Mouse (Mus musculus) layer of hippocampus, postnatal 10 days (tissue): Measurements from ENCODE around the gene Gabra3. TPM values are rescaled to one million over a fixed set of nuclear protein-coding genes. Genes with fewer than 3 reads are reported as not detected.

Source experiments
- DNase-seq, 2 experiments: peaks; one replicate each; pipeline ENCODE4 v3.0.0; 2021; ENCODE audit warnings: low spot score in 2 of 2
- long read RNA-seq: library from polyadenylated mRNA; stranded (forward); transcript quantifications from one replicate; pipeline ENCODE4 v2.0.0, GENCODE M21; 2023
- microRNA-seq, 2 experiments: library from miRNA; unstranded; fragments of <30 nt; microRNA quantifications; one replicate each; pipeline ENCODE4 v1.2.0; 2021
- total RNA-seq, 2 experiments: library from RNA; stranded (reverse); gene quantifications; 2 replicates each; pipeline ENCODE4 v1.2.3; 2021

Gabra3 gene
- total RNA-seq: 10 to 100 TPM; 48.9 to 51.1 TPM
- long read RNA-seq, partial matches to known transcripts: 0 of 1 reads
- long read RNA-seq, other reads (novel, unspliced or antisense): 1 of 1 reads

- no peak for DNase-seq
Measured at GRCm38 (mm10) chrX:72656230-72656898, at the start of gene Gabra3. Gabra3 (minus strand) TSS chrX:72656848.

GRCm38 (mm10) chrX:72655789-72656188 lies 859 bp downstream of the Gabra3 start:
- peak; percentile 4 to 12 for DNase-seq

GRCm38 (mm10) chrX:72655381-72655780 lies 1.3 kb downstream of the Gabra3 start:
- no peak for DNase-seq

GRCm38 (mm10) chrX:72650688-72651087 lies 6.0 kb downstream of the Gabra3 start:
- no peak for DNase-seq

GRCm38 (mm10) chrX:72644691-72645090 lies 12.0 kb downstream of the Gabra3 start:
- no peak for DNase-seq

- DNase-seq: no peak
Measured at GRCm38 (mm10) chrX:72497284-72497683, 159.4 kb downstream of the Gabra3 start.

GRCm38 (mm10) chrX:72489806-72490205 lies 166.8 kb downstream of the Gabra3 start:
- no peak for DNase-seq

- no peak for DNase-seq
Measured at GRCm38 (mm10) chrX:72386758-72387157, 269.9 kb downstream of the Gabra3 start, which contains the start of gene Magea10. Magea10 (minus strand) TSS chrX:72386858.

Small RNAs within 50 kb of the gene (microRNA-seq; reads per million reads assigned to microRNA genes)
- gene Mir105: 0 reads per million in 2 experiments
- gene Mir767: 0 reads per million in 2 experiments

Other genes starting within 250 kb of the Gabra3 start
- gene Gabrq, start 168.3 kb upstream of the Gabra3 start, total RNA-seq: 1 to 10 TPM; 3.0 to 3.2 TPM